Mouse (Mus musculus) bone marrow macrophage, adult 2 months (primary cell): Measurements from ENCODE around the gene Trim40. TPM values are rescaled to one million over a fixed set of nuclear protein-coding genes. Genes with fewer than 3 reads are reported as not detected.

Source experiments
- H3K27ac ChIP-seq: 2 replicates; pipeline ENCODE4 v1.5.1; 2012; ENCODE audit warnings: low read depth, low read length; ENCODE audit not compliant: insufficient read depth
- H3K4me1 ChIP-seq: 2 replicates; pipeline ENCODE4 v1.6.1; 2012; ENCODE audit warnings: low read length; ENCODE audit not compliant: control insufficient read depth, insufficient read depth
- H3K4me3 ChIP-seq: 2 replicates; pipeline ENCODE4 v1.5.1; 2012; ENCODE audit warnings: mild to moderate bottlenecking, low read length, moderate library complexity; ENCODE audit not compliant: insufficient read depth
- CTCF ChIP-seq: IDR thresholded peaks from 2 replicates; pipeline ENCODE4 v1.5.1; 2012; ENCODE audit warnings: low read depth, mild to moderate bottlenecking, low read length, moderate library complexity
- POLR2A ChIP-seq: IDR thresholded peaks from 2 replicates; pipeline ENCODE4 v1.6.1; 2012; ENCODE audit warnings: mild to moderate bottlenecking, low read depth, low read length, borderline replicate concordance
- polyA plus RNA-seq: library from polyadenylated mRNA; stranded (reverse); fragments of >200 nt; gene quantifications from 2 replicates; pipeline ENCODE4 v1.2.4, GENCODE M21; 2012; ENCODE audit not compliant: missing spikeins, insufficient read depth, insufficient read length

Trim40 gene
- not detected in 2 replicates for polyA plus RNA-seq

DNA sequence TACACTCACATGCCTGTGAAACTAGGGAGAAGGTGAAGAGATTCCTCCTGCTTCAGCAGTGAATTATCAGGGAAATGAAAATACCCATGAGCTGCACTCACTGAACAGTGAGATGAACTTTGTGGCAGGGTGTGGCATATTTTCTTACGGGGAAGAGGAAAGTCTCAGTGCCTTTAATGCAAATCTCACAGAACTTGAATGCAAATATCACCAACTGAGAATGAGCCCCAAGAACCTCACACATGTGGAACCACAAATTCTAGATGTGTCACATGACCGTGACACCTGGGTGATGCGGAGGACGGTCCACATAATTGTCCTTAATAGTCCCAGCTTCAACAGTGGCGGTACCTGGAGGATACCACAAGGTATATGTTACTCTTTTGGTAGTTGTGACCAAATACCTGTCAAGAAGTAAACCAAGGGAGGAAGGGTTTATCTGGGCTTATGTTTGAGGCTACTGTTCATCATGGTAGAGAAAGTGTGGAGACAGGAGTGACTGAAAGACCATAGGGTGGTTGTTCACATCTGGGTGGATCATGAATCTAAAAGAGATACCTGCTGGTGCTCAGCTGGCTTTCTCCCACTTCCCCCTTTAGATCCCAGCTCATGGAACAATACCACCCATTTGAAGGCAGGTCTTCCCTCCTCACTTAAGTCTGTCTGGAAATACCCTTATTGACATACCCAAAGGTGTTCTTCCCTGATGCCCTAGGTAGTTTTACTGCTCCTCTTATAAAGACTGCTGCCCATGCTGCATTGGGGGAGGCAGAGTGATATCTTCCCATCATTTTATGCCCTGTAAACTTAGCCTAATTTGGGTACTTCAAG, at the start of gene Trim40:
Trim40 (minus strand) TSS at position 51 of the 831 bp plus-strand sequence.
- Histone ChIP-seq H3K4me3 (no peak within 1 kb of the TSS), H3K4me1 (no peaks in the 10 kb centered on the region), H3K27ac (no peak within 1 kb of the TSS)
- TF ChIP-seq CTCF, result no peak
- TF ChIP-seq POLR2A, result no peak

GRCm38 (mm10) chr17:36938056-36938455, 48.1 kb upstream of the Trim40 start:
- Histone ChIP-seq H3K4me1 (no peaks in the 10 kb centered on the region), H3K4me3 (no peak overlapping the region)

DNA sequence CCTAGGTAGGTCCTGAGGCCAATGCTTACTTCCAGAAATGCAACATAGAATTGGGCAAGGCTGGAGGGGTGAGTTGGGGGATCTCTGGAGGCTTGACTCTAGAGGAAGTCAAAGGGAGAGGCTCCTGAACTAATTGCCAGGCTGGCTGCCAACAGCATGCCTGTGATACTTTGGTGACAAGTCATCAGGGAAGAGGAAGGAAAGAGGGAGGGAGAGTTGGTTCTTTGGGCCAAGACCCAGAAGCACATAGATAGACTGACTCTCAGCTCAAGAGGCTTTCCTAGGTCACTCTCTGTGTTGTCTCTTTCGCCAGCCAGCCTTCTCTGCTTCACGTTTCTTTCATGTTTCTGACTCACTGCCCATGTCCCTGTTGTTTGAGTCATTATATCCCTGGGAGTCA, 41.9 kb upstream of the Trim40 start:
- Histone ChIP-seq H3K4me1 (no peaks in the 10 kb centered on the region), H3K27ac (no peak overlapping the region), H3K4me3 (no peak overlapping the region)
- TF ChIP-seq CTCF (no peak), POLR2A (no peak)

More at GRCm38 (mm10) chr17:36938056-36938455, 48.1 kb upstream of the Trim40 start:
- no peak overlapping the region for H3K27ac ChIP-seq
- no peak for TF ChIP-seq POLR2A
- no peak for TF ChIP-seq CTCF

GRCm38 (mm10) chr17:36931130-36931529, 41.2 kb upstream of the Trim40 start:
- Histone ChIP-seq H3K4me3 (no peak overlapping the region), H3K4me1 (no peaks in the 10 kb centered on the region), H3K27ac (no peak overlapping the region)
- TF ChIP-seq CTCF (no peak), POLR2A (no peak)

GRCm38 (mm10) chr17:36930233-36930632, 40.3 kb upstream of the Trim40 start:
- no peak overlapping the region for H3K4me3 ChIP-seq
- no peak for TF ChIP-seq CTCF
- H3K27ac ChIP-seq, result no peak overlapping the region
- no peaks in the 10 kb centered on the region for H3K4me1 ChIP-seq

DNA sequence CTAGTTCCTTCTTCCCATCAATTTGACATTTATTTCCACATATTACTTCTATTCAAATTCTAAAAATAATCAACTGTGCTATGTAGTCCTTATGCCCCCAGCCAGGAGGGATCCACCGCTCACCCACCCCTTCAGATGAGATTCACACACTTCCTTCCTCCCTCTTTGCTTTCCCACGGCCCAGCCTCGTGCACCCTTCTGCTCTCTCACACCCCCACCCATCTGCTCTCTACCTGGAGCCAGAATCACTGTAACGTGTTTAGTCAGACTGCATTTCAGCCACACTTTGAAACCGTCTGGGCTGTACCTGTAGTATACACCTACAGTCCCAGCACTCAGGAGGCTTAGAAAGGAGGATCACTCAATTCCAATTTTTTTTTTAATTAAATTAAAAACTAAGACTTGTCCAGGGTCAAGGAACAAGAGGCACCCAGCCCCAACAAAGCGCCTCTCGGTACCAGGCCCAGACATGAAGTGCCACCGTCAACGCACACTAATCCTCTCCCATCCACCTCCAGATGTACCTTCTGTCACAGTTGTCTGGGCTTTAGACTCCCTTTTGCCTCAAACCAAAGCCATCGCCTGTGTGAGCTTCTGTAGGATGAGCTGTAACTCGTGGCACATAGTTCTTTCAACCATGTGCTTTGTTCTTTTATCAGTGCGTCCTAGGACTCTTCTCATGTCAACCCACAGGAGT, 39.5 kb upstream of the Trim40 start:
- no peaks in the 10 kb centered on the region for H3K4me1 ChIP-seq
- H3K27ac ChIP-seq, result no peak overlapping the region
- H3K4me3 ChIP-seq, result no peak overlapping the region
- TF ChIP-seq CTCF (no peak), POLR2A (no peak)

DNA sequence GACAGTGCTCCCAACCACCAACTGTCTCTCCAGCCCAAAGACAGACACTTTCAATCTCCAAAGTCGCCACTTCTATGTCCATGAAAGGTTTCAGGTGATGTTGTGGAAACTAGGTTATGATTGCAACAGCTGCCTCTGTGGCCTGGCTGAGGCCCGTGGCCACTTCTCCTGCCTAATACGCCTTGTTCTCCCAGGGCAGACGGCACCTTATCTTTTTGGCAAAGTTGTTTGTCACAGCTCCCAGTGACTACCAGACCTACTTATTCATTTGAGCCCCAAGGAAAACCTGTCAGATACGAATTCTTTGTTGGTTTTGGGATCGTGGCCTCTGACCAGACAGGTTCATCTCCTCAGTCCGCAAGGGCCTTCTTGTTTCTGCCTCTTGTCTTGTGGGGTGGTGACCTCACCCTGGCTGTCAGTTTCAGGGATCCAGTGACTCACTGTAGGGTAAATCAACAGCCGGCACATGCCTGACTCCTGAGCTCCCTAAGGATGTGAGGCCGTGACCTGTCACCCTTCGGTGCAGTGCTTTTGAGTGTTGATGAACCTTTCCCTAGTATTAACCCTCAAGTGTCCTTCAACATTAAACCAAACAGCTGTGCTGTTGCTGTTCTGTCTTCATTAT, 37.7 kb upstream of the Trim40 start:
- no peak overlapping the region for H3K4me3 ChIP-seq
- no peaks in the 10 kb centered on the region for H3K4me1 ChIP-seq
- TF ChIP-seq POLR2A (no peak), CTCF (no peak)
- no peak overlapping the region for H3K27ac ChIP-seq

DNA sequence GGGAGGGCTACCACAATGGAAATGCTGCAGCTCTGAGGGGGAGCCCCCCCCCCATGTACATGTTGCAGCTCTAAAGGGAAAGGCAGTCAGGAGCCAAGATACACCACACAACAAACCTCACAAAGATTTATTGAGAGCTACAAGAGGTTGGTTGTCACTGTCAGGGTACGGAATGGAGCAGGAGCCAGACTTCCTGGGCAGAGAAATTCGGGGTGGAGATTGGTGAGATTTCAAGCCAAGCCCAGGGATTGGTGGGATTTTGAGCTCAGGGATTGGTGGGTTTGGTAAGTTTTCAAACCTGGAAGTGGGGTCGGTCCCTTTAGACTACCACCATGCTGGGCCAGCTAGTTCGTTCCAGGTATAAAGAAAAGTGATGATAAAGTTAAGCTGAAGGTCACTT, 33.6 kb upstream of the Trim40 start:
- TF ChIP-seq POLR2A (no peak), CTCF (no peak)
- H3K27ac ChIP-seq, result no peak overlapping the region
- no peaks in the 10 kb centered on the region for H3K4me1 ChIP-seq
- no peak overlapping the region for H3K4me3 ChIP-seq

GRCm38 (mm10) chr17:36922715-36923114, 32.8 kb upstream of the Trim40 start:
- Histone ChIP-seq H3K4me1 (no peaks in the 10 kb centered on the region), H3K27ac (no peak overlapping the region), H3K4me3 (no peak overlapping the region)
- no peak for TF ChIP-seq CTCF
- no peak for TF ChIP-seq POLR2A

GRCm38 (mm10) chr17:36920239-36920638, 30.3 kb upstream of the Trim40 start:
- Histone ChIP-seq H3K27ac (no peak overlapping the region), H3K4me3 (no peak overlapping the region), H3K4me1 (no peaks in the 10 kb centered on the region)
- TF ChIP-seq POLR2A (no peak), CTCF (no peak)
